Mouse (Mus musculus): Measurements from ENCODE around the gene Pmpca. TPM values are rescaled to one million over a fixed set of nuclear protein-coding genes. Genes with fewer than 3 reads are reported as not detected.
A peak's percentile ranks its signal among the peaks of the same experiment; 100 is the strongest.

Gene Pmpca
- polyA plus RNA-seq, 1 experiment from 2014 or later, result 97.6 TPM

DNA sequence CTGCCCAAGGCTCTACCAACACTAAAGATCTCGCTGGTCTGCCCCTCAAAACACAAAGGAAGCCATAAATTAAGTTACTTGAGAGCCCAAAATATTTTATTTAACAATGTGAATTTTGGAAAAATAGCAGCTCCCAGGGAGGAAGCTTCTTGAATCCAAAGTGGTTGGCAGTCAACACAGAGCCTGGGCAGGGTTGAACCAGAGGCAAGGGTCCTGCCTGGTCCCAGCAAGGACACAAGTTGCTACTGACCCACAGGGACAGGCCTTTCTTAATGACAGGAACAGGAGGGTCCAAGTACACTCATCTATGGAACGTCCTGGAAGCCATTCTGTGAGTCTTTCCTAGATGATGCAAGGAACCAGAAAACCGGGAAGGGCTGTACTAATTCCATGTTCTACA lies 20.2 kb downstream of the Pmpca start:
- ATAC-seq (ENCODE audit: low read depth), result peak; percentile 34; the same call in 1 of the 2 replicates
- no peaks in the 10 kb centered on the region for H3K9me3 ChIP-seq
- peak overlapping the region; percentile 99 for H3K4me2 ChIP-seq
- H3K27ac ChIP-seq (replicated peaks), result no peak overlapping the region
- H3K36me3 ChIP-seq, result peaks cover 50% of the 10 kb centered on the region
- H3K4me3 ChIP-seq, result peak overlapping the region; percentile 94
- peaks cover 45% of the 10 kb centered on the region for H3K4me1 ChIP-seq (replicated peaks)
- H3K27me3 ChIP-seq, result no peaks in the 10 kb centered on the region
- 59% methylated on average over 3 of the region's 3 CpGs for WGBS
- no peak overlapping the region for H3K9ac ChIP-seq

DNA sequence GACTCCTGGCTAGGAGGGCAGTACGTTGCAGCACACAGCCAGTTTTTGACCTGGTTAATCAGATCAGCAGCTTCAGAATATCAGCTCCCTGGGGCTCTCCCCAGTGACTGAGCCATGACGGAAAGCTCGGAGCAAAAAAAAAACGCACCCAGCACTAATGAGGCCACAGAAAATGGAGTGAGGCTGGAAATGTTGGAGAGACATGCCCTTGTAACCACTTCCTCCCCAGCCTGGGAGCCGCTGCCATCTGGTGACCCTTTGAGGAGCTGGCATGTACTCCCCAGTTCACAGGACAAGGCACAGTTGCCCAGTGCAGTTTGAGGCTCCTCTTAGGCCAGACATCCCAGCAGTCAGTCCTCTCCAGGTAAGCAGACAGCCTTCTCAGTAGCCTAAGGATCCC lies 21.0 kb downstream of the Pmpca start:
- peaks cover 39% of the 10 kb centered on the region for H3K4me1 ChIP-seq (replicated peaks)
- H3K36me3 ChIP-seq, result peaks cover 57% of the 10 kb centered on the region
- no peaks in the 10 kb centered on the region for H3K27me3 ChIP-seq
- no peak overlapping the region for H3K9ac ChIP-seq
- H3K4me2 ChIP-seq, result no peak overlapping the region
- H3K27ac ChIP-seq (replicated peaks), result no peak overlapping the region; the same call in 1 of the 2 replicates
- no peaks in the 10 kb centered on the region for H3K9me3 ChIP-seq
- H3K4me3 ChIP-seq, result no peak overlapping the region
- ATAC-seq (ENCODE audit: low read depth), result no peak
- WGBS, result 77% methylated on average over 5 of the region's 5 CpGs

DNA sequence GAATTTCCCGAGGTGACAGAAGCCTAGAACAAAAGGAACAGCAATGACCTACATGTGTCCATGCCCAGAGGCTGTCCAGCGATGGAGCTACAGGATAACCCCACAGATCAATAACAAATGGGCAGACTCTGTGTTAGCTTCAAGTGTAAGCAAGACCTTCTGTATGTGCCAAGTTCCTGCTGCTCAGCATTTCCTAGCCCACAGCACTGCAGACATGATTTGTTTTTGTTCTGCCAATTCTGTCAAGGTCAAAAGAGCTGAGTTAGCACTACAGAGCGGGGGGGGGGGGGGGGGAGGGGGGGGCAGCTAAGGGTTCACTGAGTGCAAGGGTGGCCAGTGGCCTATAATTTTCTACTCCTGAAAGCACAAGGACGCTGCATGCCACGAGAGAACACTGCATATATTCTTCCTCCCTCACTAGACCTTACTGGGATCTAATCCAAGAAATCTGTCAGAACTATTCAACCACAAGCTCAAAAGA lies 21.8 kb downstream of the Pmpca start:
- Histone ChIP-seq H3K9me3 (no peaks in the 10 kb centered on the region), H3K27ac (replicated peaks) (no peak overlapping the region), H3K9ac (no peak overlapping the region), H3K36me3 (peaks cover 63% of the 10 kb centered on the region), H3K4me3 (no peak overlapping the region), H3K4me2 (no peak overlapping the region), H3K27me3 (no peaks in the 10 kb centered on the region), H3K4me1 (replicated peaks) (peaks cover 30% of the 10 kb centered on the region)
- 73% methylated on average over 4 of the region's 5 CpGs for WGBS
- ATAC-seq (ENCODE audit: low read depth), result no peak

DNA sequence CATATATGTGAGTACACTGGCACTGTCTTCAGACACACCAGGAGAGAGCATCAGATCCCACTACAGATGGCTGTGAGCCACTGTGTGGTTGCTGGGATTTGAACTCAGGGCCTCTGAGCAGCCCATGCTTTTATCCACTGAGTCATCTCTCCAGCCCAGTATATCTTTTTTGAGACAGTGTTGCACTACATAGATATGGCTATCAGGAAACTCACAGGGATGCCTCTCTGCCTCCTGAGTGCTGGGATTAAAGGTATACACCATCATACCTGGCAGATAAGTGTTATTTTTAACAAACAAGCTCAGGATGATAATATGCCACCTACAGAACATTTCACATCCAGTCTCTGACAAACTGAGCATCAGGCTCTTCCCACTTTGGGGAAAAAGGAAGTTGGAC lies 27.9 kb downstream of the Pmpca start:
- ATAC-seq (ENCODE audit: low read depth), result no peak
- H3K4me2 ChIP-seq, result no peak overlapping the region
- H3K9ac ChIP-seq, result no peak overlapping the region
- H3K4me1 ChIP-seq (replicated peaks), result no peaks in the 10 kb centered on the region
- H3K9me3 ChIP-seq, result no peaks in the 10 kb centered on the region
- no peak overlapping the region for H3K4me3 ChIP-seq
- peaks cover 98% of the 10 kb centered on the region for H3K36me3 ChIP-seq
- H3K27me3 ChIP-seq, result no peaks in the 10 kb centered on the region
- H3K27ac ChIP-seq (replicated peaks), result no peak overlapping the region

DNA sequence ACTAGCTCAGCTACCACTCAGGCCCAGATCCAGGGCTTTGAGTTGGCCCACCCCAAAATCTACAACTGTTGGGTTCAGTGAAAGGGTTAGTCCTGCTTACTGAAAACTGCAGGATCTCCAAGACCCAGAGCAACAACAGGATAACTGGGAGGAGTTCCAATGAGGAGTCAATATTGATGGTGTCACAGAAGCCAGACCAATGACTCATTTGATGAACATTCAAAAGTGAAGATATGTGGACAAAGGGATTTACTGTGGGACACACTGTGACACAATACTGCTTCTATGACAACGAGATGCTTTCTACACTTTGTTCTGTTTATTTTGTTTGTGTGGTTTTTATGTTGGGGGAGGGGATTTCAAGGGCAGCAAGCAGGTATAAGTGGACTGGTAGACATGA lies 29.0 kb downstream of the Pmpca start:
- Histone ChIP-seq H3K9me3 (no peaks in the 10 kb centered on the region), H3K27ac (replicated peaks) (no peak overlapping the region), H3K27me3 (no peaks in the 10 kb centered on the region), H3K9ac (no peak overlapping the region), H3K4me1 (replicated peaks) (no peaks in the 10 kb centered on the region), H3K4me3 (no peak overlapping the region), H3K4me2 (no peak overlapping the region), H3K36me3 (peaks cover 98% of the 10 kb centered on the region)
- ATAC-seq (ENCODE audit: low read depth), result no peak
- 83% methylated on average over 1 of the region's 1 CpGs for WGBS

DNA sequence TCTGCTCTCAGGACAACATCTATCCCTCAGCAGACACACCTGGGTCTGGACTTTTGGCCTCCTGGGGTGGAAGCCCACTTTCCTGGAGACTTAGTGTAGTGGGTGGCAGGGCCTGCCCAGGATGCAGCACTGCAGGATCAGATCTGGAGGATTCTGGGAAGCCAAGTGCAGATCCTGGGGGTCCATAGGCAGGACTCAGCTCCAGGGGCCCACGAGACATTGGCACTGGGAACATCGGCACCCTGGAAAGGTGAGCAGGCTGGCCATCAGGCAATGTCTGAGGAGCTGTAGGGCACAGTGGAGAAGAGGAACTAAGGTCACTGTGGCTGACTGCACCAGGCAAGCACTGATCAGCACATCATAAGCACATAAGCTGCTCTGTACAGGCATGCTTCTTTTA lies 32.8 kb downstream of the Pmpca start:
- H3K4me2 ChIP-seq, result no peak overlapping the region
- ATAC-seq (ENCODE audit: low read depth), result no peak
- H3K36me3 ChIP-seq, result peaks cover 96% of the 10 kb centered on the region
- H3K27ac ChIP-seq (replicated peaks), result no peak overlapping the region
- no peaks in the 10 kb centered on the region for H3K9me3 ChIP-seq
- 92% methylated on average over 2 of the region's 2 CpGs for WGBS
- H3K27me3 ChIP-seq, result no peaks in the 10 kb centered on the region
- H3K4me3 ChIP-seq, result no peak overlapping the region
- no peak overlapping the region for H3K9ac ChIP-seq
- H3K4me1 ChIP-seq (replicated peaks), result no peaks in the 10 kb centered on the region

DNA sequence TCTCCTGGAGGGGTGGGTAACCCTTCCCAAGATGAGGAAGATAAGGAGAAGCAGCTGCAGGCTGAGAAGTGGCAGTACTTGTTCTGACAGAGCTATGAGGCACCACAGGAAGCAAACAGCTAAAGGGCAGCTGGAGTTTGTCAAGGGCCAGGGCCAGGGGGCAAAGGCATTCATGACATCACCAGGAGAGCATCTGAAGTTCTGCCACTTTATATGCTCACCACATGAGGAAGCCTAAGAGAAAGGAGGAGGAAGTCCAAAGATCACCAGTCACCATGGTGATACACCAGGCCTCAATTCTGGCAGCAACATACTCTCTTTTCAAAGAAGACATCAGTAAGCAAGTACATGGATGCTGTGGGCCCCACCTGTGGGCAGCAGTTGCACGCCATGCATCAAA lies 33.9 kb downstream of the Pmpca start:
- no peak overlapping the region for H3K4me2 ChIP-seq
- H3K9me3 ChIP-seq, result no peaks in the 10 kb centered on the region
- peaks cover 95% of the 10 kb centered on the region for H3K36me3 ChIP-seq
- no peak overlapping the region for H3K9ac ChIP-seq
- 95% methylated on average over 1 of the region's 1 CpGs for WGBS
- no peak overlapping the region for H3K27ac ChIP-seq (replicated peaks)
- H3K27me3 ChIP-seq, result no peaks in the 10 kb centered on the region
- no peak overlapping the region for H3K4me3 ChIP-seq
- ATAC-seq (ENCODE audit: low read depth), result no peak
- no peaks in the 10 kb centered on the region for H3K4me1 ChIP-seq (replicated peaks)

DNA sequence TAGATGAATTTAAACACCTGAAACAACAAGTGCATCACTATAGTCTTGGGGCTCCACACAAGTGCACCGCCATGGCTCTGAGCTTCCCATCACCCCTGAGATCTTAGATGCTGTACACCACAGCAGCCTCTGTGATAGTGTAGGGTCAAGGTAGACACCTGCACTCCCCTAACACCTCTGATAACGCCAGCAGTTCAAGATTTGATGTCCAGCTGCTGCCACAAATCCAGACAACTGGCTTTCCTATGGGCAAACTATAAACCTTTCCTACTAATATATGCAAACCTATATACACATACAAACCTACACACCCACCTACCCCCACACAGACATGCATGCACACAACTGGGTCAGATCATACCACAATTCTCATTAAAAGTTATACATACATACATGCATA lies 35.4 kb downstream of the Pmpca start:
- H3K9ac ChIP-seq, result no peak overlapping the region
- no peak overlapping the region for H3K4me3 ChIP-seq
- no peak for ATAC-seq (ENCODE audit: low read depth)
- 91% methylated on average over 2 of the region's 2 CpGs for WGBS
- no peaks in the 10 kb centered on the region for H3K4me1 ChIP-seq (replicated peaks)
- no peaks in the 10 kb centered on the region for H3K9me3 ChIP-seq
- H3K27me3 ChIP-seq, result no peaks in the 10 kb centered on the region
- H3K36me3 ChIP-seq, result peaks cover 95% of the 10 kb centered on the region
- H3K4me2 ChIP-seq, result no peak overlapping the region
- no peak overlapping the region for H3K27ac ChIP-seq (replicated peaks)

DNA sequence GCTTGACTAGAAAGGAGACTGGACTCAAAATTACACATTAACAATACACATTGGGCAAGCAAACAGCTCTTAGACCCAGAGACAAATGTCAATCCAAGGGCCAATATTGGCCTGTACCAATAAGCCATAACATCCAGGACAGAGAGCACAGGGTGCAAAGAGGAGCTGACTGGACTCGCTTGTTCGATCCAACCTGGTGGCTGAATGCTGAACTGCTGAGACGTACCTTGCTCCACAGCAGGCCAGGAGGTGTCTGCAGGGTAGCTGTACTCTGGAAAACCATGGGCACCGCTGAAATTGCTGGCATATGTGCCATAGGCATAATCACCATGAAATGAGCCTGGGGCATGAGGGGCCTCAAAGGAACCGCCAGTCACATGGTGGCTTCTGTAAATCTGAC lies 40.7 kb downstream of the Pmpca start:
- no peaks in the 10 kb centered on the region for H3K9me3 ChIP-seq
- H3K27me3 ChIP-seq, result no peaks in the 10 kb centered on the region
- WGBS, result 84% methylated on average over 5 of the region's 5 CpGs
- peaks cover 96% of the 10 kb centered on the region for H3K36me3 ChIP-seq
- H3K4me2 ChIP-seq, result no peak overlapping the region
- H3K4me1 ChIP-seq (replicated peaks), result peaks cover 5% of the 10 kb centered on the region
- H3K9ac ChIP-seq, result no peak overlapping the region
- no peak overlapping the region for H3K27ac ChIP-seq (replicated peaks)
- no peak for ATAC-seq (ENCODE audit: low read depth)
- H3K4me3 ChIP-seq, result no peak overlapping the region

DNA sequence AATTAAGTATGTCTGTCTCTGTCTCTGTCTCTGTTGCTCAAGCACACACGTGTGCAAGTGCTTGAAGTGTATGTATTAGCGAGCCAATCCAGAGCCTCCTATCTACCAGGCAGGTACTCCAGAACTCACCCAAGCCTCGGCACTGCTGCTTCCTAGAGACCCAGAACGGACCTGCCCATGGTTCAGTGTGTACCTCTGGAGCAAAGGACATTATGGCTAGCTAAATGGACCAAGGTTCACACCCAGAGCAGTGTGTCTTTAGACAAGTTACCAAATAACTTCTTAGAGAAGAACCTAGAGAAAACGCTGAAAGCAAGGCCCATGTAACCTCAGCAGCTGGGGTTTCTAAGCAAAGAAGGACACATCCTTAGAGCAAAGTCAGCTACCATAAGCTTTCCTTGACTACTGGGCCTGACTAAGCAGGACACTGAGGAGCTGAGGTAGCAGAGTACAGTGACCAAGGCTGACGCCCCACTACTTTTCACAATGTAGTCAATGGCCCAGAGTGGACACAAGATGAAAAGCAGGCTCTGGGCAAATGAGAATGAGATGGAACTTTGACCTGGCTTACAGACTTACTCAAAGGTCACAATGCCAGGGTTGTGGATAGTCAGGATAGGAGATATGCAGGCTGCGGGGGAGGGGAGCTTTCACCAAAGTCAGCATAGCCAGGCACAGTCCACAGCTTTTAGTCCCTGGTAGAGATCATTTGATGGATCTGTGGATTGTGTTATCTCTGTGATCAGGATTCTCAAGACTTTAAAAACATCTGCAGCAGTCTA lies 45.8 kb downstream of the Pmpca start:
- Histone ChIP-seq H3K4me2 (no peak overlapping the region), H3K4me3 (no peak overlapping the region), H3K9me3 (no peaks in the 10 kb centered on the region), H3K27ac (replicated peaks) (no peak overlapping the region), H3K4me1 (replicated peaks) (peaks cover 34% of the 10 kb centered on the region), H3K27me3 (no peaks in the 10 kb centered on the region), H3K9ac (no peak overlapping the region), H3K36me3 (peaks cover 91% of the 10 kb centered on the region)
- no peak for ATAC-seq (ENCODE audit: low read depth)
- WGBS, result 90% methylated on average over 7 of the region's 7 CpGs

DNA sequence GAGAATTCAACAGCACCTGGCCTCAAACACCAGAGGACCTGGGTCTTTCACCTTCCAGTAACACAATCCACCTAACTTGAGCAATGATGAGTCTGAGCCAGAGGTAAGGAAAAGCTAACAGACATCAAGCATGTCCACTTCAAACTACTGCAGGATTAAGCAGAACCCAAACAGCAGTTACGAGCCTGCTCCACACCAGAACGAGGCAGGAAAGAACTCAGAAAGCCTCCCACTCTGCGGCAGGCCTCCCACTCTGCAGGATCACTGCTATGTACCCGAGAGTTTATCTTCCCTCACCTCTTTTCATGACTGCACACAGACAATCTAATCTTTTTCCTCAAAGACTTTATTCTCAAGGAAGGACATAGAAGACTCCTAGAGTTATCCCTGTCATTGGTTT lies 48.1 kb downstream of the Pmpca start:
- no peaks in the 10 kb centered on the region for H3K9me3 ChIP-seq
- WGBS, result 79% methylated on average over 4 of the region's 4 CpGs
- ATAC-seq (ENCODE audit: low read depth), result no peak
- H3K9ac ChIP-seq, result peak overlapping the region; percentile 9
- no peak overlapping the region for H3K27ac ChIP-seq (replicated peaks)
- no peak overlapping the region for H3K4me3 ChIP-seq
- no peak overlapping the region for H3K4me2 ChIP-seq
- H3K27me3 ChIP-seq, result no peaks in the 10 kb centered on the region
- H3K36me3 ChIP-seq, result peaks cover 90% of the 10 kb centered on the region
- peaks cover 33% of the 10 kb centered on the region for H3K4me1 ChIP-seq (replicated peaks)

DNA sequence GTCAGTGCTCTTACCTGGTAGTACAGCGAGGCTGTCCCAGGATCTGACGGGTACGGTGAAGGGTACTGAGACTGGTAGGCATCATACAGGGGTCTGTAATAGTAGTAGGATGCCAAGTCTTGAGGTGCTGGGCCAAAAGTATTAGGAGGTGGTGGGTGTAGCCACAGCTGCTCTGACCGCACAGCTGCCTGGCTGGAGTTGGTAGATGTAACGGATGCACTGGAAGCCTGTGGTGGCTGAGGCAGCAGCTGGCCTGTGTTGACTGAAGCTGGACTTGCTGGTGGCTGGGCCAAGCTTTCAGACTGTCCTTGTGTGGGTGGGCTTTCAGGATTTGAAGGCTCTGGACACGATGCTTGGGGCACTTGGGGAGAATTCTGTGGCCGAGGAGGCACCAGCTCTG lies 49.2 kb downstream of the Pmpca start:
- H3K27ac ChIP-seq (replicated peaks), result no peak overlapping the region
- H3K4me1 ChIP-seq (replicated peaks), result peaks cover 39% of the 10 kb centered on the region
- no peaks in the 10 kb centered on the region for H3K9me3 ChIP-seq
- no peak overlapping the region for H3K4me3 ChIP-seq
- H3K4me2 ChIP-seq, result no peak overlapping the region
- no peak for ATAC-seq (ENCODE audit: low read depth)
- peaks cover 78% of the 10 kb centered on the region for H3K36me3 ChIP-seq
- WGBS, result 90% methylated on average over 7 of the region's 7 CpGs
- H3K9ac ChIP-seq, result 0 out of 2 replicates have a peak overlapping the region, but pooled peaks have one; percentile 23
- H3K27me3 ChIP-seq, result no peaks in the 10 kb centered on the region

DNA sequence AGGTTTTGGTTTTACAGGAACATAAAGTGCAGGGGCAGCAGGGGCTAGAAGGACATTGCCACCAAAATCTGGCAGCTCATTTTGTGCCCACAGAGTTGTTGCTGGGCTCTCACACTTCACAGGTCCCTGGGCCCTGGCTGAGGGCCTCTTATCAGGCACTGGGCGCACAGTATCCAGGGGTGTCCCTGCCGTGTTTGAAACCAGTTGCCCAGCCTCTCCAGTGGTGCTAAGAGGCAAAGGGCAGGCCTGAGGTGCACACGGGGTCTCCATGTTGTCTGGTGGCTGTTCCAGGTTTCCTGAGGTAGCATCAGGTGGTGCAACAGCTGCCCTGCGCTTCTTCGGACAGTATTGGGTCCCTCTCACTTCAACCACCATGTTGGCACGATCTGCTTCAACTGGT lies 50.5 kb downstream of the Pmpca start:
- ATAC-seq (ENCODE audit: low read depth), result no peak
- no peak overlapping the region for H3K4me2 ChIP-seq
- H3K36me3 ChIP-seq, result peaks cover 65% of the 10 kb centered on the region
- H3K27me3 ChIP-seq, result no peaks in the 10 kb centered on the region
- 95% methylated on average over 6 of the region's 6 CpGs for whole genome bisulfite sequencing
- no peaks in the 10 kb centered on the region for H3K9me3 ChIP-seq
- H3K9ac ChIP-seq, result no peak overlapping the region
- no peak overlapping the region for H3K27ac ChIP-seq (replicated peaks)
- H3K4me1 ChIP-seq (replicated peaks), result peaks cover 52% of the 10 kb centered on the region
- no peak overlapping the region for H3K4me3 ChIP-seq

Measured in neural tube, embryonic 13.5 days (tissue).